Mouse (Mus musculus) MEL (cell line): ENCODE results near the gene Ganc. TPM values are rescaled to one million over a fixed set of nuclear protein-coding genes. Genes with fewer than 3 reads are reported as not detected.

Experiments used
- DNase-seq: peaks from one replicate; pipeline ENCODE4 v3.0.0; 2011; ENCODE audit warnings: low read depth, low spot score
- H3K27ac ChIP-seq: 2 replicates; pipeline ENCODE4 v1.5.1; 2012; ENCODE audit warnings: low read depth, mild to moderate bottlenecking, control low read depth, low read length, moderate library complexity; ENCODE audit not compliant: control insufficient read depth
- H3K27me3 ChIP-seq, 2 experiments: fragments of 150-350 bp in 1 of 2; sonication (generic) in 1 of 2; 2 replicates each; pipeline ENCODE4 v1.6.1; 2012; ENCODE audit warnings: low read length in 2 of 2, mild to moderate bottlenecking in 2 of 2, improper control_type of control experiment in 1 of 2, moderate library complexity in 1 of 2; ENCODE audit not compliant: insufficient read depth in 2 of 2, control insufficient read depth in 1 of 2
- H3K36me3 ChIP-seq, 2 experiments: 2 replicates each; pipeline ENCODE4 v1.6.1; 2012 to 2014; ENCODE audit warnings: low read length in 2 of 2, improper control_type of control experiment in 1 of 2, inconsistent platforms in 1 of 2, mild to moderate bottlenecking in 1 of 2; ENCODE audit not compliant: insufficient read depth in 2 of 2, control insufficient read depth in 1 of 2
- H3K4me1 ChIP-seq, 2 experiments: fragments of 150-350 bp in 1 of 2; sonication (generic) in 1 of 2; 2 replicates each; pipeline ENCODE4 v1.6.1; 2012; ENCODE audit warnings: low read length in 2 of 2, improper control_type of control experiment in 1 of 2, mild to moderate bottlenecking in 1 of 2; ENCODE audit not compliant: insufficient read depth in 2 of 2, control insufficient read depth in 1 of 2
- H3K4me3 ChIP-seq, 2 experiments: fragments of 150-350 bp in 1 of 2; sonication (generic) in 1 of 2; 2 replicates each; pipeline ENCODE4 v1.5.1; 2012; ENCODE audit warnings: low read depth in 2 of 2, low read length in 2 of 2, mild to moderate bottlenecking in 2 of 2, moderate library complexity in 2 of 2, control low read depth in 1 of 2, improper control_type of control experiment in 1 of 2; ENCODE audit not compliant: control insufficient read depth in 1 of 2, insufficient read depth in 1 of 2
- H3K79me2 ChIP-seq: 2 replicates; pipeline ENCODE4 v1.6.1; 2012; ENCODE audit warnings: mild to moderate bottlenecking, low read length, moderate library complexity; ENCODE audit not compliant: control insufficient read depth, poor library complexity, insufficient read depth
- H3K9ac ChIP-seq: 2 replicates; pipeline ENCODE4 v1.6.1; 2012; ENCODE audit warnings: low read depth, mild to moderate bottlenecking, control low read depth, low read length, moderate library complexity; ENCODE audit not compliant: control insufficient read depth, poor library complexity, severe bottlenecking
- H3K9me3 ChIP-seq: fragments of 150-350 bp; sonication (generic); replicated peaks from 2 replicates; pipeline ENCODE4 v1.6.1; 2012; ENCODE audit warnings: mild to moderate bottlenecking, low read length, improper control_type of control experiment, moderate library complexity; ENCODE audit not compliant: insufficient read depth
- BHLHE40 ChIP-seq: IDR thresholded peaks from 2 replicates; pipeline ENCODE4 v1.6.1; 2012; ENCODE audit warnings: low read depth, mild to moderate bottlenecking, inconsistent platforms, low read length, improper control_type of control experiment, borderline replicate concordance
- CHD1 ChIP-seq: IDR thresholded peaks from 2 replicates; pipeline ENCODE4 v1.6.1; 2012; ENCODE audit warnings: low read depth, mild to moderate bottlenecking, inconsistent platforms, low read length, improper control_type of control experiment
- CTCF ChIP-seq, 3 experiments: IDR thresholded peaks in 2 of 3; conservative IDR thresholded peaks in 1 of 3; 2 replicates each; pipeline ENCODE4 v1.5.1; 2011 to 2012; ENCODE audit warnings: low read length in 3 of 3, low read depth in 2 of 3, mild to moderate bottlenecking in 2 of 3, improper control_type of control experiment in 1 of 3, inconsistent platforms in 1 of 3, mixed read lengths in 1 of 3, moderate library complexity in 1 of 3; ENCODE audit not compliant: control insufficient read depth in 1 of 3, insufficient read depth in 1 of 3, poor library complexity in 1 of 3, severe bottlenecking in 1 of 3
- E2F4 ChIP-seq: IDR thresholded peaks from 2 replicates; pipeline ENCODE4 v1.6.1; 2011; ENCODE audit warnings: low read depth, low read length, improper control_type of control experiment, borderline replicate concordance
- ELF1 ChIP-seq: IDR thresholded peaks from 2 replicates; pipeline ENCODE4 v1.6.1; 2014; ENCODE audit warnings: low read depth, mild to moderate bottlenecking, inconsistent platforms, low read length, improper control_type of control experiment, moderate library complexity
- EP300 ChIP-seq, 2 experiments: IDR thresholded peaks; 2 replicates each; pipeline ENCODE4 v1.6.1; 2011; ENCODE audit warnings: improper control_type of control experiment in 2 of 2, low read length in 2 of 2, low read depth in 1 of 2, mild to moderate bottlenecking in 1 of 2
- ETS1 ChIP-seq: IDR thresholded peaks from 2 replicates; pipeline ENCODE4 v1.6.1; 2012; ENCODE audit warnings: low read depth, mild to moderate bottlenecking, inconsistent platforms, low read length, improper control_type of control experiment, moderate library complexity
- GATA1 ChIP-seq: IDR thresholded peaks from 2 replicates; pipeline ENCODE4 v1.6.1; 2011; ENCODE audit warnings: low read depth, low read length, improper control_type of control experiment
- MAFK ChIP-seq: IDR thresholded peaks from 2 replicates; pipeline ENCODE4 v1.6.1; 2011; ENCODE audit warnings: low read depth, mild to moderate bottlenecking, low read length, improper control_type of control experiment, borderline replicate concordance
- MAX ChIP-seq: IDR thresholded peaks from 2 replicates; pipeline ENCODE4 v1.6.1; 2011; ENCODE audit warnings: low read length, improper control_type of control experiment
- MAZ ChIP-seq: IDR thresholded peaks from 2 replicates; pipeline ENCODE4 v1.6.1; 2012; ENCODE audit warnings: low read depth, mild to moderate bottlenecking, inconsistent platforms, low read length, improper control_type of control experiment
- MEF2A ChIP-seq: IDR thresholded peaks from 2 replicates; pipeline ENCODE4 v1.6.1; 2014; ENCODE audit warnings: low read depth, mild to moderate bottlenecking, inconsistent platforms, low read length, improper control_type of control experiment; ENCODE audit not compliant: poor library complexity, insufficient replicate concordance, severe bottlenecking; ENCODE audit errors: extremely low read depth
- MXI1 ChIP-seq: IDR thresholded peaks from 2 replicates; pipeline ENCODE4 v1.6.1; 2011; ENCODE audit warnings: mild to moderate bottlenecking, low read depth, low read length, improper control_type of control experiment
- MYB ChIP-seq: IDR thresholded peaks from 2 replicates; pipeline ENCODE4 v1.6.1; 2011; ENCODE audit warnings: mild to moderate bottlenecking, low read depth, low read length, improper control_type of control experiment
- MYC ChIP-seq: IDR thresholded peaks from 2 replicates; pipeline ENCODE4 v1.6.1; 2011; ENCODE audit warnings: low read depth, mild to moderate bottlenecking, low read length, improper control_type of control experiment, moderate library complexity
- NELFE ChIP-seq: IDR thresholded peaks from 2 replicates; pipeline ENCODE4 v1.6.1; 2011; ENCODE audit warnings: low read depth, low read length, improper control_type of control experiment
- NRF1 ChIP-seq: IDR thresholded peaks from 2 replicates; pipeline ENCODE4 v1.6.1; 2014; ENCODE audit warnings: low read depth, mild to moderate bottlenecking, inconsistent platforms, low read length, improper control_type of control experiment, moderate library complexity; ENCODE audit not compliant: poor library complexity, insufficient read depth, severe bottlenecking
- POLR2A ChIP-seq, 2 experiments: IDR thresholded peaks; 2 replicates each; pipeline ENCODE4 v1.6.1; 2011 to 2012; ENCODE audit warnings: low read length in 2 of 2, mild to moderate bottlenecking in 2 of 2, control low read depth in 1 of 2, improper control_type of control experiment in 1 of 2, low read depth in 1 of 2, moderate library complexity in 1 of 2; ENCODE audit not compliant: control insufficient read depth in 1 of 2, insufficient read depth in 1 of 2, poor library complexity in 1 of 2
- POLR2AphosphoS2 ChIP-seq: IDR thresholded peaks from 2 replicates; pipeline ENCODE4 v1.6.1; 2011; ENCODE audit warnings: low read length, improper control_type of control experiment
- POLR2AphosphoS5 ChIP-seq: IDR thresholded peaks from 2 replicates; pipeline ENCODE4 v1.6.1; 2012; ENCODE audit warnings: low read depth, borderline replicate concordance, mild to moderate bottlenecking, inconsistent platforms, low read length, moderate library complexity, mixed read lengths
- RAD21 ChIP-seq: IDR thresholded peaks from 2 replicates; pipeline ENCODE4 v1.6.1; 2011; ENCODE audit warnings: mild to moderate bottlenecking, low read depth, low read length, improper control_type of control experiment
- RCOR1 ChIP-seq: IDR thresholded peaks from 2 replicates; pipeline ENCODE4 v1.6.1; 2012; ENCODE audit warnings: low read depth, mild to moderate bottlenecking, inconsistent platforms, low read length, improper control_type of control experiment
- SIN3A ChIP-seq: IDR thresholded peaks from 2 replicates; pipeline ENCODE4 v1.6.1; 2012; ENCODE audit warnings: low read length, improper control_type of control experiment, inconsistent platforms
- TBP ChIP-seq: IDR thresholded peaks from 2 replicates; pipeline ENCODE4 v1.8.0; 2011; ENCODE audit warnings: low read depth, low read length, improper control_type of control experiment
- TCF12 ChIP-seq: IDR thresholded peaks from 2 replicates; pipeline ENCODE4 v1.6.1; 2014; ENCODE audit warnings: low read depth, mild to moderate bottlenecking, inconsistent platforms, low read length, improper control_type of control experiment, moderate library complexity
- USF1 ChIP-seq: IDR thresholded peaks from 2 replicates; pipeline ENCODE4 v1.6.1; 2014; ENCODE audit warnings: low read depth, mild to moderate bottlenecking, inconsistent platforms, low read length, improper control_type of control experiment, moderate library complexity
- USF2 ChIP-seq, 2 experiments: IDR thresholded peaks; 2 replicates each; pipeline ENCODE4 v1.6.1; 2011 to 2012; ENCODE audit warnings: improper control_type of control experiment in 2 of 2, low read length in 2 of 2, borderline replicate concordance in 1 of 2, inconsistent platforms in 1 of 2, low read depth in 1 of 2, mild to moderate bottlenecking in 1 of 2; ENCODE audit not compliant: insufficient read depth in 1 of 2
- ZKSCAN1 ChIP-seq: IDR thresholded peaks from 2 replicates; pipeline ENCODE4 v1.6.1; 2012; ENCODE audit warnings: low read depth, mild to moderate bottlenecking, inconsistent platforms, low read length, improper control_type of control experiment, moderate library complexity
- ZNF384 ChIP-seq: IDR thresholded peaks from 2 replicates; pipeline ENCODE4 v1.6.1; 2012; ENCODE audit warnings: low read depth, mild to moderate bottlenecking, inconsistent platforms, low read length, improper control_type of control experiment
- polyA plus RNA-seq, 2 experiments: library from polyadenylated mRNA; stranded (reverse) in 1 of 2; unstranded in 1 of 2; fragments of >175 nt in 1 of 2; fragments of >200 nt in 1 of 2; gene quantifications; 2 replicates each; pipeline versions ENCODE4 v1.2.1 to v1.2.4; 2012; ENCODE audit warnings: low replicate concordance in 2 of 2, low read depth in 1 of 2; ENCODE audit not compliant: insufficient read length in 2 of 2, insufficient read depth in 1 of 2, missing spikeins in 1 of 2
- total RNA-seq: library from RNA; depleted of rRNA; stranded (reverse); fragments of 300-350 nt; gene quantifications from 2 replicates; pipeline ENCODE4 v1.2.3, GENCODE M21; 2012

The Ganc gene
- total and polyA plus RNA-seq, 3 experiments: 3.1 to 4.4 TPM; not detected in 1

GRCm38 (mm10) chr2:120403986-120404822, 508 bp downstream of the Ganc start, which contains the start of gene Tmem87a (continued):
- TF ChIP-seq NRF1 (peak; percentile 75), EP300 (IDR thresholded peaks at IDR 0.05; ENCODE audit: low read depth in 1 of 2, low read length in 2 of 2) (no peak), MAFK (no peak), POLR2AphosphoS5 (no peak), RCOR1 (no peak), ELF1 (peak; percentile 96), ZNF384 (no peak), MXI1 (peak; percentile 79; the same call in 1 of the 2 replicates), RAD21 (no peak), SIN3A (peak; percentile 50), MYB (no peak), TCF12 (peak; percentile 31), ZKSCAN1 (peak; percentile 41; the same call in 1 of the 2 replicates), NELFE (peak; percentile 93), TBP (peak; percentile 85), GATA1 (no peak)

GRCm38 (mm10) chr2:120404823-120405765, 1.4 kb downstream of the Ganc start:
- H3K36me3 ChIP-seq: peaks cover 1 to 13% of the 10 kb centered on the region in 2 experiments; a peak in 3 of 4 replicates
- peak overlapping the region; percentile 80 for H3K9ac ChIP-seq
- H3K27ac ChIP-seq: peak overlapping the region; percentile 90
- peaks cover 4 to 8% of the 10 kb centered on the region in 2 experiments for H3K4me1 ChIP-seq
- no peaks in the 10 kb centered on the region for H3K27me3 ChIP-seq
- no peaks in the 10 kb centered on the region for H3K9me3 ChIP-seq
- peak overlapping the region; percentile 72 to 84 for H3K4me3 ChIP-seq
- peaks cover 24% of the 10 kb centered on the region for H3K79me2 ChIP-seq
- peak; percentile 59 for DNase-seq
- no peak for TF ChIP-seq POLR2AphosphoS2
- TF ChIP-seq BHLHE40: no peak
- 0 out of 2 replicates have a peak, but pooled peaks have one; percentile 7 for TF ChIP-seq MYC
- no peak for TF ChIP-seq USF1
- no peak for TF ChIP-seq MAZ
- TF ChIP-seq ETS1: no peak
- no peak for TF ChIP-seq POLR2A (IDR thresholded peaks at IDR 0.05; ENCODE audit: control insufficient read depth in 1 of 2, insufficient read depth in 1 of 2, low read depth in 1 of 2, low read length in 2 of 2, poor library complexity in 1 of 2)
- TF ChIP-seq RCOR1: no peak
- TF ChIP-seq CHD1: peak; percentile 64; the same call in 1 of the 2 replicates
- TF ChIP-seq USF2 (IDR thresholded peaks at IDR 0.05; ENCODE audit: borderline replicate concordance in 1 of 2, insufficient read depth in 1 of 2, low read depth in 1 of 2, low read length in 2 of 2): no peak
- TF ChIP-seq MAX: peak; percentile 16; the same call in 1 of the 2 replicates
- TF ChIP-seq TBP: no peak
- 0 out of 2 replicates have a peak, but pooled peaks have one; percentile 3 for TF ChIP-seq TCF12
- TF ChIP-seq E2F4: no peak
- no peak for TF ChIP-seq MEF2A
- no peak for TF ChIP-seq GATA1
- no peak for TF ChIP-seq ZKSCAN1
- TF ChIP-seq SIN3A: peak; percentile 24; the same call in 1 of the 2 replicates
- TF ChIP-seq ZNF384: 0 out of 2 replicates have a peak, but pooled peaks have one; percentile 42
- no peak for TF ChIP-seq CTCF (IDR thresholded peaks at IDR 0.05 in 2 of 3, conservative IDR thresholded peaks at IDR 0.05 in 1 of 3; ENCODE audit: control insufficient read depth in 1 of 3, insufficient read depth in 1 of 3, low read depth in 2 of 3, low read length in 3 of 3, poor library complexity in 1 of 3, severe bottlenecking in 1 of 3)
